Mouse (Mus musculus) embryonic facial prominence, embryonic 12.5 days (tissue): ENCODE results near the gene Plcg1. TPM values are rescaled to one million over a fixed set of nuclear protein-coding genes. Genes with fewer than 3 reads are reported as not detected.

Experiments used
- ATAC-seq: fragments of 200-750 bp; cut with Nextera tagmentation; 2 replicates; pipeline ENCODE4 v1.8.0; 2017; ENCODE audit not compliant: insufficient number of reproducible peaks, insufficient read depth, low FRiP score, low TSS enrichment
- H3K27ac ChIP-seq: fragments of 300-500 bp; sonication (generic); 2 replicates; pipeline ENCODE4 v1.5.1; 2016; ENCODE audit warnings: mild to moderate bottlenecking
- H3K27me3 ChIP-seq: fragments of 300-500 bp; sonication (generic); 2 replicates; pipeline ENCODE4 v1.6.1; 2016; ENCODE audit warnings: mild to moderate bottlenecking, moderate library complexity
- H3K36me3 ChIP-seq: fragments of 300-500 bp; sonication (generic); 2 replicates; pipeline ENCODE4 v1.6.1; 2016; ENCODE audit warnings: mild to moderate bottlenecking
- H3K4me1 ChIP-seq: fragments of 300-500 bp; sonication (generic); 2 replicates; pipeline ENCODE4 v1.6.1; 2016
- H3K4me2 ChIP-seq: fragments of 300-500 bp; sonication (generic); replicated peaks from 2 replicates; pipeline ENCODE4 v1.6.1; 2016; ENCODE audit warnings: mild to moderate bottlenecking, moderate library complexity
- H3K4me3 ChIP-seq: fragments of 300-500 bp; sonication (generic); 2 replicates; pipeline ENCODE4 v1.5.1; 2016; ENCODE audit warnings: mild to moderate bottlenecking
- H3K9ac ChIP-seq: fragments of 300-500 bp; sonication (generic); 2 replicates; pipeline ENCODE4 v1.6.1; 2016; ENCODE audit warnings: mild to moderate bottlenecking, moderate library complexity
- H3K9me3 ChIP-seq: fragments of 300-500 bp; sonication (generic); 2 replicates; pipeline ENCODE4 v1.6.1; 2016; ENCODE audit warnings: mild to moderate bottlenecking, moderate library complexity
- WGBS: fragments of 180-500 bp; shearing (Covaris S2); methylation state at CpG from one replicate; pipeline ENCODE4 v1.1.7; 2016; 5-methylcytosine and 5-hydroxymethylcytosine counted together
- polyA plus RNA-seq: library from polyadenylated mRNA; unstranded; fragments of >200 nt; fragmentation: Nextera tagmentation; extraction: Ambion mirVana; gene quantifications from 2 replicates; pipeline ENCODE4 v1.2.1, GENCODE M21; 2016

Gene Plcg1
- polyA plus RNA-seq, 1 experiment from 2014 or later = 108 TPM

DNA sequence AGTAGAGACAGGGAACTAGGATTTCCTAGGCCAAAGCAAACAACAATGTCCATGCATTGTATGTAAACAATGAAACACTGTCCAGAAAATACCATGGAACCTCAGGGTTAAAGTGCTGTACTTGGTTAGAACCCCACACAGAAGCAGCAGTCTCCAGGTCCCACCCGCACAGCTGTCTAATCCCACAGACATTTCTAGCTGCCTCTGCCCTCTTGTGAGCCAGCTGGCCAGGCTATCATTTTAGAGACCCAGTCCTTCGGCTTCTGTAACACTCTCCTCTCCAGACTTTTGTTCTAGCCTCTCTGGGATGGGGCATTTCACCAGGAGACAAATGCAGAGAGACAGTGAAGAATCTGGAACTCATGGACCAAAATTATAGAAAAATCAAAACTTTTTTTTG lies 46.9 kb downstream of the Plcg1 start:
- Histone ChIP-seq H3K4me2 (no peak overlapping the region), H3K9me3 (no peaks in the 10 kb centered on the region), H3K9ac (no peak overlapping the region), H3K36me3 (no peaks in the 10 kb centered on the region), H3K4me1 (no peaks in the 10 kb centered on the region), H3K27ac (no peak overlapping the region), H3K4me3 (no peak overlapping the region), H3K27me3 (no peaks in the 10 kb centered on the region)
- no peak for ATAC-seq
- WGBS = 77% methylated on average over 2 of the region's 2 CpGs

DNA sequence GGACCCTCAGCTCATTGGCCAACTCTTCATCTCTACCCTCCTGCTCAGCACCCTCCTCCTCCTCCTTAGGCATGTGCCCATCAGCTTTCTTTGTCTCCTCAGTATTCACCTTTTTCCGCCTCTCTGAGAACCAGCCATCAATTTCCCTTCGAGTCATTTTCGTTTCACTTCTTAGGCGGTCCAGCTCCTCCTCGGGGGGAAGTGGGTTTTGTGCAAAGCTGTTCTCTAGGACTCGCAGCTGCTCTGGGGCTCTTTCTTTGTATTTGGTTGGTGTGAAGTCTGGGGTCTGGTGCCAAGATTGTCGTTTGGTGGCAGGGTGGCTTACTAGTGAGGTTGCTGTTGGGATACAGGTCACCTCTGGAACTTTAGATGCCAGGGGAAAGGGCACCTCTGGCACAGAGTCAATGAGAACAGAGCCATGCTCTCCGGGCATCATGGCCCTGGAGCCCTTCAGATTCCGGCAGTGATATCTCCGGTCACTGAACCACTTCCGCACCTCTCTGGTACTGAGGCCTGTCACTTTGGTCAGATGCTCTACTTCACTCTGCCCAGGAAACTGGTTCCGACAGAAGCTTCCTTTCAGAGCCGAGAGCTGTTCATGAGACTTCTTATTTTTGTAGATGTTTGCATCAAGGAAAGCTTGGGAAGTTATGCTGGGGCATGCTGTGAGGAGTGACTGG lies 49.2 kb downstream of the Plcg1 start:
- WGBS = 88% methylated on average over 13 of the region's 13 CpGs
- Histone ChIP-seq H3K4me1 (no peaks in the 10 kb centered on the region), H3K27me3 (no peaks in the 10 kb centered on the region), H3K36me3 (no peaks in the 10 kb centered on the region), H3K9me3 (no peaks in the 10 kb centered on the region), H3K4me3 (no peak overlapping the region), H3K27ac (no peak overlapping the region), H3K9ac (no peak overlapping the region), H3K4me2 (no peak overlapping the region)
- ATAC-seq = no peak

DNA sequence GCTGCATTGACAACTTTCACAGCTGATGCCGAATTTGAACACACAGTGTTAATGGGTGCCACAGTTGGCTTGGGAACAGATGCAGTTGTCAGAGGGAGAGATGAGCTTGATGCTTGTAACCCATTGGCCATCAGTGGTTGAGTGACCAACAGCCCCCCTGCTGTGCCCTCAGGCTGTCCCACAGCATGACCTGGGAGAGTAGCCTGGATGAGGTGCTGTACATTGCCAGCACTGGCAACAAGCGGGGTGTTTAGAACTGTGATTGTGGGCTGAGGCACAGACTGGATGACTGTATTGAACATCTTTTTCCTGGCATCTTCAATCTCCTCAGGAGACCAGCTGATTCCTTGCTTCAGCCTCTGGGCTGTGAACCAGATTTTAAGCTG lies 49.7 kb downstream of the Plcg1 start:
- Histone ChIP-seq H3K9ac (no peak overlapping the region), H3K27me3 (no peaks in the 10 kb centered on the region), H3K9me3 (no peaks in the 10 kb centered on the region), H3K36me3 (no peaks in the 10 kb centered on the region), H3K4me2 (no peak overlapping the region), H3K4me3 (no peak overlapping the region), H3K27ac (no peak overlapping the region), H3K4me1 (no peaks in the 10 kb centered on the region)
- ATAC-seq = no peak
- 86% methylated on average over 2 of the region's 2 CpGs for WGBS

DNA sequence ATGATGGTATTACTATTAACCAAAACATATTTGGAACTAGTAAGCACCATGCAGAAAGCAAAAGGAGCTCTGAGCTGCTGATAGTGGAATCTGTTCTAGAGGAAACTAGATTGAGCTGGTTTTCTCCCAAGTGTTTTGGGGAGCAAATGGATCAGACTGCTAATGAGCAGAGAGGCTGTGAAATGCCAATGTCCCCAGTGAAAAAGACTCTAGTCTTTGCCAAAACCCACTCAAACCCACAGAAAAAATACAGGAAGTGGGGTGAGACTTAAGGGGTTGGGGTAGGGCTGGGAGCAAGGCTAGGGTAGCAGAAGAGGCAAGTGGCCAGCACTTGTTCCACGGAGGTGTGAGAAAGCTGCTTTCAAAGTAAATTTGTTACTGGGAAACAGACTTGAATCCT lies 55.2 kb downstream of the Plcg1 start:
- ATAC-seq = no peak
- 75% methylated on average over 1 of the region's 1 CpGs for WGBS
- H3K4me3 ChIP-seq = no peak overlapping the region
- H3K9ac ChIP-seq = no peak overlapping the region
- no peak overlapping the region for H3K27ac ChIP-seq
- no peaks in the 10 kb centered on the region for H3K27me3 ChIP-seq
- no peak overlapping the region for H3K4me2 ChIP-seq
- H3K36me3 ChIP-seq = no peaks in the 10 kb centered on the region
- no peaks in the 10 kb centered on the region for H3K4me1 ChIP-seq
- H3K9me3 ChIP-seq = no peaks in the 10 kb centered on the region

DNA sequence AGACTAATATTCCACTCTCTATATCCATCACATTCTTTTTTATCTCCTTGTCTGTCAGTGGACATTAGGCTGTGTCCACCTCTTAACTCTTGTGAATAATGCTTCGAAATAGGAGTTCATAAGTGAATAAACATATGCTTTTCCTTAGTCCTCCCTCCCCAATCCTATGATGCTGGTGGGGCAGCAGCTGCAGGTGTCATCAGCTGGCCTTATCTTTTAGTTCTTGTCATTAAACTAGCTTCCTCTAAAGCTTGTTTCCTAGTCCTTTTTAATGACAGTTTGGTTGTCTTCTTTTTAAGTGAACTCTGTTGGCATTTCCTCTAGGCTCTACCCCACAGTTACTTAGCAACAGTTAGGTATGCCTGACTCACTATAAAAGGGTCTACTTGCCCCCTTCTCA lies 57.9 kb downstream of the Plcg1 start:
- no peak overlapping the region for H3K4me3 ChIP-seq
- H3K9ac ChIP-seq = no peak overlapping the region
- no peaks in the 10 kb centered on the region for H3K4me1 ChIP-seq
- H3K27ac ChIP-seq = no peak overlapping the region
- no peaks in the 10 kb centered on the region for H3K9me3 ChIP-seq
- no peaks in the 10 kb centered on the region for H3K36me3 ChIP-seq
- 92% methylated on average over 1 of the region's 1 CpGs for WGBS
- no peak for ATAC-seq
- no peak overlapping the region for H3K4me2 ChIP-seq
- H3K27me3 ChIP-seq = no peaks in the 10 kb centered on the region

DNA sequence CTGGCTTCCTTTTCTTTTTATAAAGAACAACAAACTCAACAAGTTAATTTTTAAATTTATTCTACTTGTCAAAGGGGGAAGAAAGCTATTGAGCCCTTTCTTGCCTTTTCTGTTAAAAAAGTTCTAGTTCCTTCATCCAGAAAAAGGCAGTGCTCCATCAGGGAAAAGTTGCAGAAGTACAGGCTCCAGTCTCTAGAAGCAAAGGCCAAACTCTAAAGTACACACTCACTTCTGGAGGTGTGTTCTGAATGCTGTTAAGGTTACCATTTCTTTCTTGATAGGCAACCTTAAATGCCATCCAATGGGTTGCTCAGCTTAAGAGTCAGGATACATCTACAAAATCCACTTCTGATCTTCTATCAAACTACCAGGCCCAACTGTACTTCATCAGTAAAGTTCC lies 58.6 kb downstream of the Plcg1 start:
- Histone ChIP-seq H3K4me3 (no peak overlapping the region), H3K27me3 (no peaks in the 10 kb centered on the region), H3K9me3 (no peaks in the 10 kb centered on the region), H3K4me2 (no peak overlapping the region), H3K36me3 (no peaks in the 10 kb centered on the region), H3K9ac (no peak overlapping the region), H3K4me1 (no peaks in the 10 kb centered on the region), H3K27ac (no peak overlapping the region)
- no peak for ATAC-seq

DNA sequence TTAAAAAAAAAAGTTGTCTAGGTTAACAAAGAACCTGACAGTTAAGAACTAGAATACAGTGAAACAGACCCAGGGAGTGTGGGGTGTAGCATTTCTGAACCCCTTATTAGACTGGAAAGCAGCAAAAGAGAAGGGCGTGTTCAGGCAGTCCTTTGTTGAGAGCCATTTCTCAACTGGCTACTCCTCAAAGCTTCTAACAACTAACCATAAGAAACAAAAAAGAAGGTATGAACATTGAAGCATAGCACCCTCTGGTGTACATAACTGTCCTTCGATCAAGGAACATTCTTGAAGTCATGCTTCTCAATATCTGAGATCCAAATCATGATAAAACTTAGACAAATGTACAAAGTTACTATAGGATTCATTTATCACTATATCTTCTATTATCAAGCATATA lies 62.0 kb downstream of the Plcg1 start:
- Histone ChIP-seq H3K36me3 (no peaks in the 10 kb centered on the region), H3K4me2 (no peak overlapping the region), H3K27me3 (no peaks in the 10 kb centered on the region), H3K9me3 (no peaks in the 10 kb centered on the region), H3K9ac (no peak overlapping the region), H3K4me1 (no peaks in the 10 kb centered on the region), H3K27ac (no peak overlapping the region), H3K4me3 (no peak overlapping the region)
- ATAC-seq = no peak
- WGBS = 81% methylated on average over 2 of the region's 2 CpGs

DNA sequence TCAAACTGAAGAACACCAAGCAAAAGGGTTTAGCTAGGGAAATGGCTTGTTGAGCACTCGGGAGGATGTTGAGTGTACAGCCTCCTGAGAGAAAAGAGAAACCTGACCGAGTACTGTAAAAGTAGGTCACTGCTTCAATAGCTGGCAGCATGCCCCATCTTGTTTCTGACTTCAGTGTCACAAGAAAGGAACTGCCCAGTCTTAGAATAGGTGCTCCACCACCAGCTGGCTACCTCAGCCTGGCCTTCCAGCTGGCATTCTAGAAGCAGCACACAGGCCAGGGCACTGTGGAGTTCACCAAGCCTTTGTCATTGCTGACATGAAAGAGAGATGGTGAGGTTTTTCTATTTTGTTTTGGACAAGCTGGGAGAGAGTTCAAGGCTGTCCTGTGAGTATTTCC lies 65.9 kb downstream of the Plcg1 start:
- H3K36me3 ChIP-seq = no peaks in the 10 kb centered on the region
- no peak overlapping the region for H3K27ac ChIP-seq
- WGBS = 76% methylated on average over 2 of the region's 2 CpGs
- no peaks in the 10 kb centered on the region for H3K27me3 ChIP-seq
- no peak overlapping the region for H3K4me2 ChIP-seq
- no peaks in the 10 kb centered on the region for H3K9me3 ChIP-seq
- no peak overlapping the region for H3K9ac ChIP-seq
- no peaks in the 10 kb centered on the region for H3K4me1 ChIP-seq
- ATAC-seq = no peak
- no peak overlapping the region for H3K4me3 ChIP-seq

DNA sequence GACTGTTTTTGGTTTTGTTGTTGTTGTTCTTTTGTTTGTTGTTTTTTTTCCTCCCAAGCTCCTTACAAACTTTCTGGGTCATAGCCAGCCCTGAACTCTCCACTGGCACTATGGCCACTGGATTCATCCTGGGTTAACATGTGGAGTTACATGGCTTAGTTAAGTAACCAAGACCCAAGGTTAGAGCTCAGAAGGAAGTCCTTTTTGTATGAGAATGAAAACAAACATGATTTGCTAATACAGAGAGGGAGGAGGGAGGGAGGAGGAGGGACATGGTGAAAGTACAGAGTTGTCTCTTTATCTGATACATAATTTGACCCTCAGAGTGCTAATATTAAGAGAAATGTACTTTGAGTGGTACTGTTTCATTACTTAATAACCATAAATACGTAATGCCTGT lies 67.1 kb downstream of the Plcg1 start:
- Histone ChIP-seq H3K4me2 (no peak overlapping the region), H3K36me3 (no peaks in the 10 kb centered on the region), H3K4me3 (no peak overlapping the region), H3K27ac (no peak overlapping the region), H3K27me3 (no peaks in the 10 kb centered on the region), H3K4me1 (no peaks in the 10 kb centered on the region), H3K9ac (no peak overlapping the region), H3K9me3 (no peaks in the 10 kb centered on the region)
- WGBS = 79% methylated on average over 1 of the region's 1 CpGs
- no peak for ATAC-seq

DNA sequence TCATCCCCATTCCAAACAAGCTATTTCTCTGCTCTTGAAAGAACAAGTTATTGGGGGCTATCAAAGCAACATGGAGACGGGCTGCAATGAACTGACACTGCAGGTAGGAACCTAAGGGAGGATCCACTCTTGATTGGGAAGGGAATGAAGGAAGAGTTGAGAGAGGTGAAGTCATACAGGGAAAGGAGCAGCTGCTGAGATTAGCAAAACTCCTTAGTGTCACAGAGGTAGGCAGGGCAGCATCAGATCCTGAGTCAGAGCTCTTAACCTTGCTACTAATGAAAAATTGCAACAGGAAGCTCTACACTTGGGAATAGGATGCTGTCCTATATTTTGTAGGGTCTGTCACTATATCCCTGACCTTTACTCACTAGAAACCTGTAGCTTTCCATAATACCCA lies 69.9 kb downstream of the Plcg1 start:
- H3K9ac ChIP-seq = no peak overlapping the region
- no peak overlapping the region for H3K27ac ChIP-seq
- no peaks in the 10 kb centered on the region for H3K27me3 ChIP-seq
- no peak overlapping the region for H3K4me2 ChIP-seq
- H3K9me3 ChIP-seq = no peaks in the 10 kb centered on the region
- H3K4me1 ChIP-seq = no peaks in the 10 kb centered on the region
- no peak for ATAC-seq
- WGBS = 86% methylated on average over 1 of the region's 1 CpGs
- no peaks in the 10 kb centered on the region for H3K36me3 ChIP-seq
- no peak overlapping the region for H3K4me3 ChIP-seq

DNA sequence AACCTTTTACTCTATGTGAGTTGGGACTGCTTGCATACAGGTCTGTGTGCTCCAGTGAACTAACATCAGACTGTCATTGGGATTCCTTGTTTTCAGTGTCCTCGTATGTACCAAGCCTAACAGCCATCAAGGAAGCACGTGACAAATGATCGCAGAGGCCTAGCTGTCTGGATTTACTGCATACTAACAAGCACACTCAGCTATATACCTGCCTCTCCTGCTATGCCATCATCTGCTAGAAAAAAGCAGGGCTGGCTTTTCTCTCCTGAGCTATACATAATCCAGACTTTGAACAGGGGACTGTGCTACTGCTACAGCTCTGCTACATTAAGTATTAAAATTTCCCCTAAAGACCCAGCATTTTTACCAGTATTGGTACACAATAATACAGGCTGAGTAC lies 71.2 kb downstream of the Plcg1 start:
- H3K4me1 ChIP-seq = no peaks in the 10 kb centered on the region
- no peak overlapping the region for H3K27ac ChIP-seq
- H3K4me2 ChIP-seq = no peak overlapping the region
- H3K36me3 ChIP-seq = no peaks in the 10 kb centered on the region
- ATAC-seq = no peak
- no peaks in the 10 kb centered on the region for H3K27me3 ChIP-seq
- 79% methylated on average over 3 of the region's 3 CpGs for WGBS
- H3K4me3 ChIP-seq = no peak overlapping the region
- H3K9ac ChIP-seq = no peak overlapping the region
- H3K9me3 ChIP-seq = no peaks in the 10 kb centered on the region

DNA sequence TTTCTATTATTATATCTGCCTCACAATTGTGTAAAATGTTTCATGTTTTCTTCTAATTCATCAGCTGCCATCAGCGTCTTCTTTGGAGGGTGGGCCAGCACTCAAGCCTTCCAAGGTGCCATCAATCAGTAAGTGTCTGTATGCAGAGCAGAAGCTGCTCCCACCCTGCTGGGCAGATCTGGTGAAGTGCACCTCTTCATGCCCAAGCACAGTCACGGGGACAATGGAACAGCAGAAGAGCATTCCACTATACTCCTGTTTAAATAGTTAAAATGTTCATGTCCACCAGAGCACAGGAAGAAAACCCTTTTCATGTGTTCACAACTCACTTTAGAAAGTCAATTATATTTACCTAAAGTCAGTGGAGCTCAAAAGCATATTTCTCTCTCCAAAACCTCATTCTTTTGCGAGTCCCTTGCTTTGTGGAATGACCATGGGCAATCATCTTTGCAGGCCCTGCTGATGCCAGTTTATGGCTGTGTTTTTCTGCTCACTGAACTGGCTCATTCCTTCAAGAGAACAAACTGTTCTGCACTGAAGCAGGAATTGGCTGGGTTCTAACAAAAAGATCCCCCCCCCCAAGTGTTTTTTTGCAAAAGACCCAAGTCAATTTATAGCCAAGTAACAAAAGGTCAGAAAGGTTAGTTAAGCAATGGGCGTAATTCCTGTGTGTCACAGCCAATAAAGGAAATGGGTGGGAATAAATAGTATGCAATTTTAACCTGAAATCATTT lies 73.9 kb downstream of the Plcg1 start:
- Histone ChIP-seq H3K4me1 (no peaks in the 10 kb centered on the region), H3K4me3 (no peak overlapping the region), H3K4me2 (no peak overlapping the region), H3K9ac (no peak overlapping the region), H3K27ac (no peak overlapping the region), H3K9me3 (no peaks in the 10 kb centered on the region), H3K27me3 (no peaks in the 10 kb centered on the region), H3K36me3 (no peaks in the 10 kb centered on the region)
- WGBS = 69% methylated on average over 4 of the region's 4 CpGs
- ATAC-seq = no peak
